Mouse (Mus musculus) intestine, embryonic 14.5 days (tissue): ENCODE measurements at regions not wholly inside any gene's neighbourhood (a gene's known extent, or its start where the extent isn't known, plus 50 kb on each side); places are given as distances from the start of the nearest gene placed in this dataset.

Experiments used
- ATAC-seq: fragments of 200-750 bp; cut with Nextera tagmentation; replicated peaks from 2 replicates; pipeline ENCODE4 v1.8.0; 2017; ENCODE audit warnings: low read depth, moderate number of reproducible peaks, moderate TSS enrichment, moderate library complexity; ENCODE audit not compliant: low FRiP score, low TSS enrichment
- DNase-seq: peaks from one replicate; pipeline ENCODE4 v3.0.0-alpha.2; 2018; ENCODE audit warnings: low spot score
- H3K27ac ChIP-seq: fragments of 300-500 bp; sonication (generic); 2 replicates; pipeline ENCODE4 v1.5.1; 2014; ENCODE audit warnings: low read depth, mild to moderate bottlenecking, control low read depth
- H3K27me3 ChIP-seq: fragments of 300-500 bp; sonication (generic); replicated peaks from 2 replicates; pipeline ENCODE4 v1.6.1; 2014; ENCODE audit warnings: low read length, control low read depth; ENCODE audit not compliant: control insufficient read depth, insufficient read depth
- H3K36me3 ChIP-seq: fragments of 300-500 bp; sonication (generic); 2 replicates; pipeline ENCODE4 v1.6.1; 2014; ENCODE audit warnings: low read length, control low read depth; ENCODE audit not compliant: control insufficient read depth, insufficient read depth
- H3K4me1 ChIP-seq: fragments of 300-500 bp; sonication (generic); replicated peaks from 2 replicates; pipeline ENCODE4 v1.6.1; 2014; ENCODE audit warnings: low read length, control low read depth, mixed read lengths; ENCODE audit not compliant: control insufficient read depth, insufficient read depth
- H3K4me2 ChIP-seq: fragments of 300-500 bp; sonication (generic); 2 replicates; pipeline ENCODE4 v1.6.1; 2014; ENCODE audit warnings: low read length
- H3K4me3 ChIP-seq: fragments of 300-500 bp; sonication (generic); 2 replicates; pipeline ENCODE4 v1.5.1; 2014; ENCODE audit warnings: low read depth, low read length, control low read depth, mixed read lengths
- H3K9ac ChIP-seq: fragments of 300-500 bp; sonication (generic); 2 replicates; pipeline ENCODE4 v1.6.1; 2014; ENCODE audit warnings: mild to moderate bottlenecking, low read length
- H3K9me3 ChIP-seq: fragments of 300-500 bp; sonication (generic); 2 replicates; pipeline ENCODE4 v1.6.1; 2016; ENCODE audit warnings: low read length, control low read depth; ENCODE audit not compliant: control insufficient read depth
- WGBS: fragments of 180-500 bp; shearing (Covaris S2); extraction: QIAGEN DNeasy Blood & Tissue Kit; methylation state at CpG from one replicate; pipeline ENCODE4 v1.1.7; 2014; 5-methylcytosine and 5-hydroxymethylcytosine counted together

GRCm38 (mm10) chr5:99111235-99111634 is 74.1 kb upstream of the Prkg2 start:
- Histone ChIP-seq H3K4me3 (no peak overlapping the region), H3K4me2 (no peak overlapping the region), H3K27ac (no peak overlapping the region), H3K27me3 (no peaks in the 10 kb centered on the region), H3K36me3 (no peaks in the 10 kb centered on the region), H3K9me3 (no peaks in the 10 kb centered on the region), H3K4me1 (no peaks in the 10 kb centered on the region), H3K9ac (no peak overlapping the region)
- WGBS: 63% methylated on average over 4 of the region's 4 CpGs
- no peak for DNase-seq
- no peak for ATAC-seq

GRCm38 (mm10) chr5:99099727-99100116 is 62.6 kb upstream of the Prkg2 start:
- H3K4me1 ChIP-seq: no peaks in the 10 kb centered on the region; the same call in 1 of the 2 replicates
- H3K27ac ChIP-seq: no peak overlapping the region
- H3K9ac ChIP-seq: no peak overlapping the region
- H3K4me3 ChIP-seq: no peak overlapping the region
- H3K27me3 ChIP-seq: no peaks in the 10 kb centered on the region
- 33% methylated on average over 6 of the region's 6 CpGs for WGBS
- DNase-seq: no peak
- no peak overlapping the region for H3K4me2 ChIP-seq
- ATAC-seq: peak; percentile 75
- no peaks in the 10 kb centered on the region for H3K36me3 ChIP-seq
- H3K9me3 ChIP-seq: no peaks in the 10 kb centered on the region

- 86% methylated on average over 7 of the region's 7 CpGs for WGBS
- Histone ChIP-seq H3K36me3 (no peaks in the 10 kb centered on the region), H3K9ac (no peak overlapping the region), H3K9me3 (no peaks in the 10 kb centered on the region), H3K4me3 (no peak overlapping the region), H3K27me3 (no peaks in the 10 kb centered on the region), H3K27ac (0 out of 2 replicates have a peak overlapping the region, but pooled peaks have one; percentile 33), H3K4me2 (no peak overlapping the region), H3K4me1 (no peaks in the 10 kb centered on the region; the same call in 1 of the 2 replicates)
- peak; percentile 64 for ATAC-seq
- DNase-seq: no peak
These were observed 62.0 kb upstream of the Prkg2 start for GRCm38 (mm10) chr5:99099014-99099726.
